Mouse (Mus musculus) gastrocnemius, postnatal 25 days (tissue): ENCODE measurements around the gene Olfr1352. TPM values are rescaled to one million over a fixed set of nuclear protein-coding genes. Genes with fewer than 3 reads are reported as not detected.
"Not testable (repeated sequence)": the region's sequence is repeated elsewhere in the genome, so short reads cannot be mapped to it uniquely, and the experiment has no call there.

Experiments used
- DNase-seq: peaks from one replicate; pipeline ENCODE4 v3.0.0; 2022
- long read RNA-seq, 2 experiments: library from polyadenylated mRNA; stranded (forward); transcript quantifications; one replicate each; pipeline ENCODE4 v2.0.0; 2021
- total RNA-seq, 2 experiments: library from RNA; stranded (reverse); gene quantifications; 1 replicate in 1 of 2; 2 replicates in 1 of 2; pipeline ENCODE4 v1.2.3; 2021

Olfr1352 gene
- not detected for total RNA-seq
- long read RNA-seq, experiment 1: 0 reads
- long read RNA-seq, experiment 2: 0 reads

- no peak for DNase-seq
Measured at GRCm38 (mm10) chr10:78980750-78981149, at the start of gene Olfr1352. Olfr1352 (plus strand) TSS chr10:78981050.

DNA sequence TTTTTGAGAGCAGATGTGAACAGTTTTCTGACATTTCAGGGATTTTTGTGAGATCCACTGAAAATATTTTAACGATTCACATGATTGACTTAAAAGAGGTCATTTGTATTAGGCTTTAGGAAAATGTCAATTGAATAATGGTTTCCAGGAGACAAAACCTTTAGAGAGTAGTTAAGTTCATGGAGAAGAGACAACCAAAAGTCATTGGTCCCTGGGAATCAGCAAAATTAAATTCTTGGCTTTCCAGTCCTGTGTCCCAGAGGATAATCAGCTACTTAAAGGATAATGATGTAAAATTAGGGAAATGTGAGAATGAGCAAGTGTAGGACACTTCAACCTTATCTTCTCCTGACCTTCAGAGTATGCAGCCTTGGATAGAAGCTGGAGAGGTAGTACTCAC is 30.5 kb upstream of the Olfr1352 start, which contains the start of gene Olfr8:
Olfr8 (plus strand) TSS at position 301 of the 400 bp plus-strand sequence.
- not testable (repeated sequence) for DNase-seq

DNA sequence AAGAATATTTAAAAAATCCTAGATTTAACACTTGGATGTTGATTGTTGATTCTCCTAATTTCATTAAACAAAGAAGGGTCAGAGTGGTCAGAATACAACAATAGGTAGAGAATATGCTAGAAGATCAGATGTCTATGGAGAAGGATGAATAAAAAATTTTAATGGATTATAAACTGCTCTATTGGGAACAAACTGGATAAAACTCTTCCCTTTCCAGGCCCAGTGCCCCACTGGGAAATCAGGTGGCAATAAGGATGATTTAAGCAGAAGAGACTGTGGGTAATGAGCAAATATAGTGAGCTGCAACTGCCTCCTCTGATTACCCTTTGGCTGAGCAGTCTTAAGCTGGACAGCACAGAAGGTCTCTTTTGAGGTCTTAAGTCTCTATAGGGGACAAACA is 17.8 kb upstream of the Olfr1352 start, which contains the start of gene Olfr1353:
Olfr1353 (plus strand) TSS at position 301 of the 400 bp plus-strand sequence.
- not testable (repeated sequence) for DNase-seq

DNA sequence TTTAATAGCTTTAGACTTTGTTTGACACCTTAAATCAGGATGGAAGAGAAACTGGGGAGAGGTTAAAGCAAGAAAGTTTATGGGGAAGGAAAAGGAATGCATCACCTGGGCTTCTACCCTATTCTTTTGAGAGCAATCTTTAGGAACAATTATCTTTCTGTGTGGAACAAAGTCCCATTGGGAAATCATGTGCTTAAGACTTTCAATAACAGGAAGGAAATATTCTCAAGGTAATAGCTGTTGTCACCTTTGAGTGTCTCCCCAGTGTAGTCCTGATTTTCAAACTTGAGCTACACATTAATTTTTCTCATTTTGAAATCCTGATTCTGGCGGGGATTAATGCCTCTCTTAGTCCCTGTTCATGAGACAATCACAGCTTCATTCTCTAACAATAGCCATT is 31.3 kb downstream of the Olfr1352 start, which contains the start of gene Olfr1351:
Olfr1351 (plus strand) TSS at position 301 of the 400 bp plus-strand sequence.
- no peak for DNase-seq

GRCm38 (mm10) chr10:79028441-79028840 is 47.6 kb downstream of the Olfr1352 start, which contains the start of gene Olfr57:
Olfr57 (plus strand) TSS chr10:79028741.
- DNase-seq: no peak

Other genes with a start within 250 kb of the Olfr1352 start
- gene Ccdc105, start 228.0 kb upstream of the Olfr1352 start, total RNA-seq: not detected
- gene Slc1a6, start 200.6 kb upstream of the Olfr1352 start, total RNA-seq: not detected
- not detected for gene Olfr1356, start 128.9 kb upstream of the Olfr1352 start, total RNA-seq
- not detected for gene Olfr1355, start 105.5 kb upstream of the Olfr1352 start, total RNA-seq
- gene Olfr1354, start 67.9 kb upstream of the Olfr1352 start, total RNA-seq: not detected
- not detected for gene Olfr8, start 30.4 kb upstream of the Olfr1352 start, total RNA-seq
- not detected for gene Olfr1353, start 17.7 kb upstream of the Olfr1352 start, total RNA-seq
- not detected for gene Olfr1351, start 31.4 kb downstream of the Olfr1352 start, total RNA-seq
- not detected for gene Olfr57, start 47.7 kb downstream of the Olfr1352 start, total RNA-seq
- gene 2610008E11Rik, start 116.5 kb downstream of the Olfr1352 start, total RNA-seq: 1 to 10 TPM; 7.4 to 8.9 TPM
- not detected for gene Vmn2r80, start 167.7 kb downstream of the Olfr1352 start, total RNA-seq